Mouse (Mus musculus) adrenal gland, adult 2 months (tissue): Measurements from ENCODE around the gene Mettl23. TPM values are rescaled to one million over a fixed set of nuclear protein-coding genes. Genes with fewer than 3 reads are reported as not detected.
"Not testable (repeated sequence)": the region's sequence is repeated elsewhere in the genome, so short reads cannot be mapped to it uniquely, and the experiment has no call there.

Experiments used
- DNase-seq: peaks from one replicate; pipeline ENCODE4 v3.0.0; 2021
- polyA plus RNA-seq: library from polyadenylated mRNA; depleted of rRNA; stranded (reverse); fragments of >200 nt; gene quantifications from 2 replicates; pipeline ENCODE4 v1.2.3, GENCODE M21; 2012
- total RNA-seq, 2 experiments: library from RNA; stranded (reverse); gene quantifications; 2 replicates each; pipeline ENCODE4 v1.2.3; 2021

Mettl23 gene
- total and polyA plus RNA-seq, 3 experiments = 22.5 to 35.2 (median 26.6) TPM

DNA sequence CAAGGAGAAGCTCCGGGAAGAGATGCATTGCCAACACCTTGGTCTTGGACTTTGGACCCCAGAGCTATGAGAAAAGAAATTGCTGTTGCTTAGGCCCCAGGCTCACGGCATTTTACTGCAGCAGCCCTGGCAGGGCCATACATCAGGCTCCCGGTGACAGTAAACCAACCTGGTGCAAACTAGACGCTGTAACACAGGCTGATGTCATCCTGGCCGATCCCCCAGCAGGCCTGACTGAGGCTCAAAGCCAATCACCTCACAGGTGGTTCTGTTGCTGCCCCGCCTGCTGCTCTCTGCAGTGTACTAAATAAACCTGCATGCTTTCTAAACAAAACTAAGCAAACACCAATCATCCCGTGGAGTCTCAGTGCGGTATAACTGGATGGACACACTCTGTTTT, 24.4 kb upstream of the Mettl23 start:
- no peak for DNase-seq

DNA sequence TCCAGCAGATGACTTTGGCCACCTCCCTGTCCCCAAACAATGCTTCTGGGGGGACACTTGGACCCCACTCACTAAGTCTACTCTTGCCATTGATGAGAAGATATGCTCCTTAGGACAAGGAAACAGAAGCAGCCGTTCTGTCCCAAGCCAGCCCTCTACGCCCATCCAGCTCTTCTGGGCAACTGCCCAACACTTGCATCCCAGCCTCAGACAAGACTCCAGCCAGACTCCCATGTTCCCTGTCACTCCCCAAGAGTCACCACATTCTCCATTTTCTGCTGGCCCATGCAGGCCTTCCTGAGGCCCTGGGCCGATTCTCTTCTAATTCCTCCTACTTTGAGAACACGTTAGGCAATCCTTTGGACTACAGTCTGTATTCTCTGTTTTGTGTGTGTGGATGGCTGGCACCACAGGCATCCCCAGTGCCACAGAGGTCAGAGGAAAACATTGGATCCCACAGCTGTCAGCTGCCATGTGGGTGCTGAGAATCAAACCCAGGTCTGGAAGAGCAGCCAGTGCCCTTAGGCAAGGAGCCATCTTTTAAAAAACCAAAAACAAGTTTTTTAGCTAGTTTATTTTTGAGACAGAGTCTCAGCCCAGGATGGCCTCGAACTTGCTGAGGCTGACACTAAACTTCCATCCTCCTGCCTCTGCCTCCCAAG, 23.0 kb upstream of the Mettl23 start:
- DNase-seq = no peak

DNA sequence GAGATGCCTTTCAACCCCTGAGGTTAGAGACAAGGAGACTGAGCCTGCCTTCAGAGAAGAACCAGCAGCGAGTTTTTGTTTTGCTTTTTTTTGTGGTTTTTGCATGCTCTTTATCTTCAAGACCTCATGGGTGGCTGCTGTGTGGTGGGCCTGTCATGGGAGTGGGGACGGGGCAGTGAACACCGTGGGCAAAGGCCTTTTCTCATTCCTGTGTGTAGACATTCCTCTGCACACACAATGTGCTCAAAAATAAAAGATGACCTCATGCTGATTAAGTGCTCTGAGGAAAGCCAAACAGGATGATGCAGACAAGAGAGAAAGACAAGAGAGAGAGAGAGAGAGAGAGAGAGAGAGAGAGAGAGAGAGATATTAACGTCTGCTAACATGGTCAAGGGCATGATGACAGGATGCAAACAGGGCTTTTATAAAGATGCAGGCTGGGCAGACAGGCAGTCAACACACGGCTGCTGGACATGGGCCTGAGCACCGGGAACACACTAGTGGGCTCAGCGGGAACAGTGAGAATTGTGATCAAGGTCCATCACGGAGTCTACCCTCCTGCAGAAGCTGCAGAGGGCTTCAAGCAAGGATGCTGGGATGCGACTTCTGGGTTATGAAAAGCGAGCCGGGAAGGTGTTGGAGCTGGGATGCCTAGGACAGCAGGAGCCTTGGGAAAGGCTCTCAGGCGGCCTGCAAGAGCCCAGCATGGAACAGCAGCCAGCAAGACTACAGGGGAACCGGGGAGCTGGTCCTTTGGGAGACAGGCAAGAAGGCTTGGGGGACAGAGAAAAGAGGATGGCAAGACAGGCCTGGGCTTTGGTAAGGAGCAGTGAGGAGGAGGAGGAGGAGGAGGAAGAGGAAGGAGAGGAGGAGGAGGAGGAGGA, 21.8 kb upstream of the Mettl23 start:
- no peak for DNase-seq

DNA sequence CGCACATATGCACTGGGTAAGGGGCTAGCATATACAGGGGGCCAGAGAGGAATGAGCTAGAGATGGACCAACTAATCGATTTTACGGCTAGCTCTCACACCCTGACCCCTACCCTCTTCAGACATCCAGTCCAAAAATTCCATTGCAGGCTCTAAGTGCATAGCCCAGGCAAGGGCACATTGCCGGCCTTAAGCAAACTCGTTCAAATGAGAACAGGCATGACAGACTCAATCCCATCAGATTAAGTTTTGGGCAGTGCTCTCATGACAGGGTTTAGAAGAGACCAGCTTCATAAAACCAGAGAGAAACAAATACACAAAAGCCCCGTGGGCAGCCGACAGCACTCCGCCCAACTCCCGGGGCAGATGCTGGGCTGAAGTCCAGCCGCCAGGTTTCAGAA, 20.9 kb upstream of the Mettl23 start:
- DNase-seq = no peak

DNA sequence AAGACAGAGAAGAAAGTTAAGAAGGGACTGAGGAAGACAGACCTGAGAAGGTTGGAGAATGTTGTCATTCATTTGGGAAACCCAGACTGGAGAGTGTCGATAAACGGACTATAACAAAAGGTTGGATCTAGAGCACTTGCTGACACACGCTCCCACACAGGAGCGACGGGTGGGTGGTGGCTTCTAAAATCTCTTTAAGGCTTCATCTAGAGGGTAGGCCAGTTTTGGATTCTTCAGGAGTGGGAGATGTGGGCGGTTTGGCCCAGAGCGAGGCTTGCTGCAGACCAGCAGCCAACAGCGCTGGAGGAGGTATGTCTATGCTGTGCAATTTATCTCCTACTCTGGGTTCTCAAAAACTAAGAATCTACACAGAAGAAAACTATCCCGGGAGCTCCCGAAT, 20.5 kb upstream of the Mettl23 start:
- DNase-seq = no peak

DNA sequence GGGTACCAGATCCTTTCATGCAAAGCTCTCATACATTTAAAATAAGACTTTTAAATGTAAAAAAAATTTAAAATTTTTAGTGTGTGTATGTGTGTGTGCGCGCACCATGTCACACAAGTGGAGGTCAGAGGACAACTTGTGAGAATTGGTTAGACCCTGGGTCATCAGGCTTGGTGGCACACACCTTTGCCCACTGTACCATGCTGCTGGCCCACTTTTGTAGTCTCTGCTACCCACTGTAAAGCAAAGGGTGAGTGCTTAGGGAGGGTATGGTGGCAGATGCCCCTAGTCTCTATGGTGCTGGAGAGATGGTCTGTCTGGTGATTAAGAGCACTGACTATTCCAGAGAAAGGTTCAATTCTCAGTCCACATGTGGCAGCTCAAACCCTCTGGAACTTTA, 19.8 kb upstream of the Mettl23 start:
- no peak for DNase-seq

DNA sequence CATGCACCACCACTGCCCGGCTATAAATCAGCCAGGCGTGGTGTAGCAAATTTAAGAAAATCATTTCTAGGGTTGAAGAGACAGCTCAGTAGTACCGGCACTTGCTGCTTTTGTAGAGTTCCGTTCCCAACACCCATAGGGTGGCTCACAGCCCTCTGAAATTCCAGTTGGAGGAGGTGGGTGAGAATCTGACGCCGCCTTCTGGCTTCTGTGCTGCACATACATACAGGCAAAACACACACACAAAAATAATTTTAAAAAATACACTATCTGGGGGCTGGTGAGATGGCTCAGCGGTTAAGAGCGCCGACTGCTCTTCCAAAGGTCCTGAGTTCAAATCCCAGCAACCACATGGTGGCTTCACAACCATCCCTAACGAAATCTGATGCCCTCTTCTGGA, 19.2 kb upstream of the Mettl23 start:
- not testable (repeated sequence) for DNase-seq

DNA sequence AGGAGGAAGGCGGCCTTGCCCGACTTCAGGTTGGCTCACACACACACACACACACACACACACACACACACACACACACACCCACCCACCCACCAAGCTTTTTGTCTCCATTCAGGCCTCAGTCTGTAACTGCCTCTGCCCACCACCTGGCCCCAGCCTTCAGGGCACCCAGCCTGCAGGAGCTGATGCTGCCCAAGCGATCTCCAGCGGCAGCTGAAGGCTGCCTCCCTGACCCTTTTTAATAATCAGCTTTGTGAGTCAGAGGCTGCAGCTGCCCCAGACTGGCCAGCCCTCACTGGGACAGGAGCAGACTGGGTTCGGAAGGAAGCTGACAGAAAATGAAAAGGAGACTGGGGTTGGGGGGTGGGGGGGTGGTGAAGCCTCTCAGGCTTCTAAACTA, 17.8 kb upstream of the Mettl23 start:
- peak; percentile 76 for DNase-seq

DNA sequence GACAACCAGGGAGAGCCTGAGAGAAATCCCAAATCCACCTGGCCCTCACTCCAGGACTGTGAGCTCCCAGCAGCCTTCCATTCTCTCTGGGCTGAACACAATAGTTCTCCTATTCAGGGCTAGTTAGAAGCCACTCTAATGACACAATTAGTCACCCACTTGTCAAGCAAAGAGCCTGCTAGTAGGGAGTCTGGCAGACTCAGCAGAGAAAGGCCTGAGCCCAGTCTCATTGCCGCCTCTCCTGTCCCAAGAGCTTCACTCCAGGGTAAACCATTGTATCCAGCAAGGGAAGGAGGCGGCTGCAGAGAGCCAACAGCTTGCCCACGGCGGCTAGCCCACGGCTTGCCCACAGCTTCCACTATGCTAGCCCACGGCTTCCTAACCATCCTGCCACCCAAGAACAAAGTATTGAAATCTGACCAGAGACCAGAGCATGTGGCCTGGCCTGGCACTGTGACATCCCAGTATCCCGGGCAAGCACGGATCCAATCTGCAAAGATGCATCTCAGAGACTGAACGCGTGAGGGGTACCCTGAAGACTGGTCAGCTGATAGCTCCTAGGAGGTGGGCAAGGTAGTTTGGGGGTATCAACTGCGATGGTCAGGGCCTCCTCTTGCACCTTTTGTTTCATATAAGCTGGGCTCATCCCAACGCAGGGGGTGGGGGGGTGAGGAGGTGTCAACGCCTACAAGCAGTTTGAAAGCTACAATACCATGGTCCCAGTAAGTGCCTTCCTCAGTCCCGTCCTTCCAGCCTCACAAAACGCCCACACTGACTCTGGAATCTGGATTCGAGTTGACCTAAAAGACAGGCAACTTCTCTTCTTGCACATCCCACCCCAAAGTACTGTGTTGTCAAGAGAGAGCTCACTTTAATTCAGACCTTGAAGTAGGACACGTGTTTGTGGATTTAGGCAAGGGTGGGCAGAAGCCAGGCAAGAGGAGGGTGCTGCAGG, 16.3 kb upstream of the Mettl23 start:
- DNase-seq = no peak

DNA sequence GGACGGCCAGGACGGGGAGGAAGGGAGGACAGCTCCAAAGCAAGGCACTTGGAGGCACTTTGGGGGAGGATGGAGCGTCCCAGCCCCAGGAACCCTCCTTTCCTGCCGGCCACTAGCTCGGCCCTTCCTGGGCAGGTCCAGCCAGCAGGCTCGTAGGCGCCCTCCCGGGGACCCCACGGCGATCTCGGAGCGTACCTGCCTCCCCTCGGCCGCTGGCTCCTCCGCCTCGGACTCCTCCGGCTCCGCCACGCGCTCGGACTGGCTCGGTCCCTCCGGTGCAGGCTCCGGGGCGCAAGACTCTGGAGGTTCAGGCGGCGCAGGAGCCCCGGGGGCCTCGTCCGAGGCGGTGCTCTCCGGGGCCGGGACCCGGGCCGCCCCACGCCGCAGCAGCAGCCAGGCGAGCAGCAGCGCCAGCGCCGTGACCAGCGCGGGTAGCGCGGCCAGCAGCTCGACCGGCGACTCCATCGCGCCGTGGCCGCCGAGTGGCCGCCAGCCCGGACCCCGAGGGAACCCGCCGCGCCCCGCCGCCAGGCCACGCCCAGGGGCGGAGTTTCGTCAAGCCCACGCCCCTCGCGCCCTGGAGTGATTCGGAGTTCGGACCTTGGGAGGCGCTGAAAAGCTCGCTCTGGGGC, 15.4 kb upstream of the Mettl23 start, which contains the start of gene Mxra7:
Gene Mxra7, minus strand, starts transcription at position 513 of the 632 bp plus-strand sequence.
- DNase-seq = peak; percentile 91

DNA sequence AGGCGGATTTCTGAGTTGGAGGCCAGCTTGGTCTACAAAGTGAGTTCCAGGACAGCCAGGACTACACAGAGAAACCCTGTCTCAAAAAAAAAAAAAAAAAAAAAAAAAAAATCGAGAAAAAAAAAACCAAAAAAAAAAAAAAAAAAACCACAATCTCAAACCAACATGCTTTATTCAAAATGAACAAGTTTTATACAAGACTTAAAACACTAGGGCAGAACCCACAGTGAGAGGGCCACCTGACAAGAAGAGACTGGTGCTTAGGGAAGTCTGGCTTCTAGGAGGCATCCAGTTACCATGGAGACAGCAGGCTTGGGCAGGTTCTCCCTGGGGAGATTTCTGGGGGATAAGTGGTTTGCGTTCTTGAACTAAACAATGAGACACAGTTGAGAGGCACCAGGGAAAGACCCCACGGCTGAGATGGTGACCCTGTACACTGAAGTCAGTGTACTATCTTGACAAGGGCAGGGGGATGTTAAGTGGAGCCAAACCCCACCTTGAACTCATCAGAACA, 10.8 kb upstream of the Mettl23 start:
- no peak for DNase-seq

DNA sequence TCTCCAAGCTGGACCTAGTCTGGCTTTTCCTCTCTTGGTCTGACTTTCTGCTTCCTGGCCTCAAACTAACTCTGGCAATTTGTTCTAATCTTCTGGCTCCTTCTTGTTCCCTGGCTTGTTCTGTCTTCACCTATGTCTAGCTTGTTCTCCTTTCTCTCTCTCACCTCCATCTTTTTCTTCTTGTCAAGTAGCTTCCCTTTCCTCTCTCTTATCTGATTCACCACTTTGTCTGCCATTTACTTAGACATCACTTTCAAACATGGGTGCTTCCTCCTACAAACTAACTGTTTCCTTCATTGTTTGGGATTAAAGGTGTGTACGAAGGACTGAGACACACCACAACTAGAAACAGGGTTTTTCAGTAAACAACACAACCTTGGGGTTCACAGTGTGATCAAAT, 8.1 kb upstream of the Mettl23 start:
- DNase-seq = no peak

DNA sequence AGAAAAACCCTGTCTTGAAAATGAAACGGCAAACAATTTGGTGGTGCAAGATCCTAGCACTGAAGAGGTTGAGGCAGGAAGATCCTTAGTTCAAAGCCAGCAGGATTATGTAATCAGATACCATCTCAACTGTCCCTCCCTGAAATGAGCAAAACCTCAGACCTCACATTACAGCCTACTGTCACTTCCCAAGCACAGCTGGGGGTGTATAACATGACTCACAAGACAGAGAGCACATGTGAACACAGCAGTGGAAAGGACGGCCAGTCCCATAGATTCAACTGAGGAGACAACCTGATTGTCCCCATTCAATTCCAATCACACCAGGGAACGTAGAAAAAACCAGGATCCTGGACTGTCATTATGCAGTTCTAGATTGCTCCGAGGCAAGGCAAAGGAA, 6.8 kb upstream of the Mettl23 start:
- DNase-seq = no peak

DNA sequence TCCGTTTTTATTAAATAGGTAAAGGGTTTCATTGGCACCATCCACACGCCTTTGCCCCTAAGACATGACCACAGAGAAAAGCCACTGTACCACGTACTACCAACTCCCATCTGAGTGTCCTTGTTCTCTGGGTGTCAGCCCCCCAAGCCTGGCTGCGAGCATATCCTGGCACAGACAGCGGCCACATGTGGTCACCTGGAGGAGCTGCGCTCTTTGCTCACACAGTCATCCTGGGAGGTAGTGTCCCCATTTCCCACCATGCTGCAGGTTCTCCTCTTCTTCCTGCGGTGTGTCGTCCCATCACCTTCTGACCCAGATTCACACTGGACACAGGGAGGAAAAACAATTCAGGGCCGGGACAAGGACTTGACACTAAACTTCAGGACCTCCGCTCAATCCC, 5.6 kb upstream of the Mettl23 start:
- no peak for DNase-seq

DNA sequence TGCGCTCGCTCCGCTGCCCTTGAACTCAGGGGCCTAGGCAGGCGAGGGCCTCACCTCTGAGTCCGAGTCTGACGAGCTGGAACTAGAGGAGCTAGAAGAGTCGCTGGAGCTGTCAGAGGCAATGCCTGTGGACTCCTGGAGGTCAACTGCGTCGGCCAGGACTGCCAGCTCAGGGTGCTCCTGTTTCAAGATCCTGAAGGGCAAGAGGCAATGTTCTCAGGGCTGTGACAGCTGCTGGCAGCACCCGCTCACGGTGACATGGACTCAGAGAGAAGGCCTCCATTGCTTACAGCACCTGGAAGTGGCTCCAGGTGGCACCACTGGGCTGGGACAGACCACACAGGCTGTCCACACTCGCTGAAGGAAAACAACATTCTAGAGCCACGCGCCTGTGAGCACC, 4.1 kb upstream of the Mettl23 start:
- DNase-seq = no peak

DNA sequence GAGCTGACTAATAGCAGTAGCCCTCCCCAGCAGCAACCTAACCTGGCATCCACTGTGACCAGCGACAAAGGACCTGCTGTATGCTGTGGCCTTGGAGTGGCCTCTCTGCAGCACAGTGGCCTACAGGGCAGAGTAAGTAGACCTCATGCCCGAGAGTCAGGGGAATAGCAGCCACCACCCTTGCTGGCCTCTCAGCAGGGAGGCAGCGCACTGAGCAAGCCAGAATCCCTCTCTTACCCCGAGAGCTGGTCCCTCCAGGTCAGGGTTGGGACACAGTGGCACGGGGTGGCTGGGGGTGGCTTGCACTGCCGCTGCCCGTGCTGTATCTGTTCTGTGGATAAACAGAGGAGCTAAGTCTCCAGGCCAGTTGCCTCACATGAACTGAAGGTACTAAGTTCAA, 3.5 kb upstream of the Mettl23 start:
- DNase-seq = no peak

DNA sequence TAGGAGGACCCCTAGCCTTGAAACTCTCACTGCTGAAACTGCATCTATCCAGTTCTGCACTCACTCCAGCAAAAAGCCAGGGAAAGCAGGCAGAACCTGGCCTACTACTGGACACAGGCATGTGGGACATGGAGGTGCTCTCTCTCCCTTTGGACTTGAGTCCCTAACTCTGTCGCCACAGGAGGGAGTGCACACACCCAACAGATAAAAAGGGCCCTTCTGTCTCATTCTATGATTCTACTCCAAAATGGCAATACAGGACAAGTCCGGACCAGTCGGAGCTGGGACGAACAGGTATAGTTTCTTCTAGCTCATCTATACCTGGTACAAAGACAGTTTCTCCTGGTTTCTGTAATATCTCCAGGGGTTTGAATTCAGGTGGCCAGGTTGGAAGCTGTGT, 2.3 kb upstream of the Mettl23 start:
- DNase-seq = no peak

DNA sequence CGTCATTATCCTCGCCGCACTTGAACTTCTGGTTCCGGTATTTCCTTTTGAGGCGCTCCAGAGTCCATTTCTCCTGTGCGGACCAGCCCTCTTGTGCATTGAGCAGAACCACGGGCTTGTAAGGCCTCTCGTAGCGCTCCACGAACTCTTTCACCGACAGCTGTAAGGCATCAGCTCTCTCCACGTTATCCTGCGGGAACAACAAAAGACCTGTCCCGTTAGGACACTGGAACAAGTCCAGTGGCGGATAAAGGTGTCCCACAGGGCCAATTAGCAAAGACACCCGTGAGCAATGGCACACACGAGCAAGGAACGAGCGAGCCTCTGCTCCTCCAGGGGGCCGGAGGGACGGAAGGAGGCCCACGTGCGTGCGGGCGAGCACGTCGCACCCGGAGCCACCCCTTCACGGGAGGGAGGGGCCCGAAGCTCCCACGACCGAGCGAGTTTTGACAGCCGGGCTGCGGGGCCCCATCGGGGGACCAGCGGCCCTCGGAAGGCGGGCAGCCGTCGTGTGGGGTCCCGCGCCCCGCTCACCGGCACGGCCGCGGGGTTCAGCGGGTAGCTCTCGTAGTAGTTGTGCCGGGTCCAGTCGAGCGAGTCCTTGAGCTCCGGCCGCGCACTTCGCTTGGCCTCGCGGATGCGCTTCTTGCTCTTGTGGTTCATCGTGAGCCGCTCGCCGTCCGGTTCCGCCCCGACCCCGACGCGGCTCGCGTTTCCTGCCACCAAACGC, 382 bp upstream of the Mettl23 start:
- DNase-seq = peak; percentile 88

DNA sequence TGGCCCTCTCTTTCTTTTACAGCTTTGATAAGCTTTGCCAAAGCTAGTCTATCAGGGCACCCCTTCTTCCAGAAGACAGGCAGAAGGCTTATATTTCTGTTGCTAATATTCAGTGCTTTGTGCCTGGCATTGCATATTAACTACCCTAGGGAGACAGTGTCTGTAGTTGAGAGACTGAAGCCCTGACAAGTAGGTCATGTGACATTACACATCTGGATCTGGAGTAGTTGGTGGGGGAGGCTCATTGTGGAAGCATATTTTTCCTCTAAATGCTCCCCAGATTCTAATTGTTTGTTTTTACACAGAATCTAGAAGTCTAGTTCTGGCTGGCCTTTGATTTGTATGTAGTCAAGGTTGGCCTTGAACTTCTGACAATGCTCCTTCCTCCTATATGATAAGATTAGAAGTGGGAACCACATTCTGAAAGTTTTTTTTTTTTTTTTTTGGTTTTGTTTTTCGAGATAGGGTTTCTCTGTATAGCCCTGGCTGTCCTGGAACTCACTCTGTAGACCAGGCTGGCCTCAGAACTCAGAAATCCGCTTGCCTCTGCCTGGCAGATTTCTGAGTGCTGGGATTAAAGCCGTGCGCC, 3.6 kb downstream of the Mettl23 start:
- DNase-seq = no peak
